Mouse (Mus musculus) CD4-positive helper T cell, adult 2 months (primary cell): ENCODE data around the gene Pbx1.

ENCODE experiments used
- DNase-seq: peaks from one replicate; pipeline ENCODE4 v3.0.0-alpha.2; 2012; ENCODE audit warnings: low read depth, missing footprints, low spot score

The Pbx1 gene

DNA sequence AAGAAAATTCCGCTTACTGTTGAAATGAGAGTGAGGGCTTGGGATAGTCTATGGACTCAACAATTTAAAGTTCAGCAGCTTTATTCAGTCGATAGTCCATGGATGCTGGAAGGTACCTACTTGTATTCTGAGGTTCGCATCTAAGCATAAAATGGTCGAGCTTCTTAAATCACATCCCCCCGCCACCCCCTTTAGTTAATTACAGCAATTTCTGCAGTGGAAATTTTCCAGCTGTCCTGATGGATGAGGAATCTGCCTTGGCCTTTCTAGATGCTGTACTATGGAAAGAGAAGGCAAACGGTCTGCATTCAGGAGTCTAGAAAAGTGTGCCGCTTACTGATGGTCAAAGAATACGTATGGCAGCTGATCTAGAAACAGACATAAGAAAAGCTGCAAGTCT, 262.3 kb downstream of the Pbx1 start:
- DNase-seq: no peak

DNA sequence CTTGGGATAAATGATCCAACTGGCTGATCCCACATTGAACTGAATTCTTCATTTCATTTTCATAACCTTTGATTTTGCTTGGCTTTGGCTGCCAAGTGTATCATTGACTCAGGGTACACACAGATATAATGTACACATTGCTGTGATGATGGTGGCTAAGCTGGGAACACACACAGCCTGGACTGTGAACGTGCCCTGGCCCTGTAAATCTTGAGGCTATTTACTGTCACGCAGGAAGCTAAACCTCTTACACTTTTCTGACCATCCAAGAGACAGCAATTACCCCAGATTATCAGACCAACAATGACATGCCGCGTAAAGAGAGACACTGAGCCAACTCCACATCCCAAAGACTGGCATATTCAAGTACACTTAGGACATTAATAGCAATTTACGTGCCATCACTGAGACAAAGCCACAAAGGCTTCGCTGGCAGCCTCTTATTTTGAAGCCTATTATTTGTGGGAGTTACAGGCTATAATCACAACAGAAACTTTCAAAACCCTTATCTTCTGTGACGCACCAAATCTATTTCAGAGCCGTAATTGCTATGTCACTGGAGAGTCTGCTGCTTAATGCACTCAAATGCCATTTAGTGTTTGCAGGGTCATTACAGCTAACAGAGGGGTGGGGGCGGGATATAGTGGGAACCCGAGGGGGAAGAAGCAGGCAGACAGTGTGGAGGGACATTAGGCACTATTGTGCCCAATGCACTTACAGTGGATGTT, 262.9 kb downstream of the Pbx1 start:
- DNase-seq: no peak

DNA sequence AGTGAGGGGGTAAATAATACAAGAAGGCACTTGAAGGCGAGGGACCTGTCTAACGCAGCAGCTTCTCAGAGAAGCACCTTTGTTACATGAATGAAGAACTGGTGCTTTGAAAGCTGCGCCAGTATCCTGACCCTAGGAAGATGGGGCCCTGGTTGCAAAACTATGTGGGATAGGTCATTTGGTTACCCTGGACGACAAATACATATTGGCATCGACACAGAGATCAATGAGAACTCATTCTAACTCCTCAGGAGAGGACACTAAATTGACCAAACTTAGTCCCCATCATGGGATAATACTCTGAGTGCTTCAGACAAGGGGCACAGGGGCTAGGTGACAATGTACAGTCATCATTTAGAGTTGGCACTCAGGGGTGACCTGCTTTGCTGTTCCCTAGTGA, 264.3 kb downstream of the Pbx1 start:
- no peak for DNase-seq

DNA sequence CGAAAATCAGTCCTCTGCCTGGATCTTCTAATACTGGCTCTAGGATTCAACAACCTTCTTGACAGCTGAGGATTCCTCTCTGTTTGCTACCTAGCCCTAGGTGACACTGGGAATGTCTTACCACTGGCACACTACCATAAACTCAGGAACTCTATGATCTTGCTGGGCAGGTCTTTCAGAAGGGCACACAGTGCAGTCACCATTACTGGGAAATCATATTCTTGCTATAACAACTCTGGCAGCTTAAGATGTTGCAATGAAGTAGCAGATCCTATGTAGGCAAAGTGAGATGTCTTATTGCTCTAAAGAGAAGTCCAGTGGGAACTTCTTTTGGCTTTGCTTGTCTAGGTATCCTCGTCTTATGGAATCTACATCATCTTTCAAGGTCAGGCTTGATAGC, 265.2 kb downstream of the Pbx1 start:
- DNase-seq: no peak

DNA sequence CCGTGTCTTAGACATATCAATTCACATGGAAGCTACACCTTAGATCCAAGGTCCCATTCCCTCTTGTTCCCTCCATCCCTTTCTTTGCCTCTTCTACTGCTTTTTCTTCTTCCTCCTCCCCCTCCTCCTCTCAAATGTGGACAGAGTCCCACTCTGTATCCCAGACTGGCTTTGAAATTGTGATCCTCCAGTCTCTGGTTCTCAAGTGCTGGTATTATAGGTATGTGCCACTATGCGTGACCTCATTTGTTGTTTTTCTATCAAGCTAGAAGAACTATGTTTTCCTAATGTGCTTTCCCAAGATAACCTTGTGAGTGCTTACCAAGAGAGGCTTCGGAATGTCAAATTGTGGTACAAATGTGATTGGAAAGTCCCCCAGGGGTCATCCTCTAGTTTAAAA, 267.1 kb downstream of the Pbx1 start:
- no peak for DNase-seq

DNA sequence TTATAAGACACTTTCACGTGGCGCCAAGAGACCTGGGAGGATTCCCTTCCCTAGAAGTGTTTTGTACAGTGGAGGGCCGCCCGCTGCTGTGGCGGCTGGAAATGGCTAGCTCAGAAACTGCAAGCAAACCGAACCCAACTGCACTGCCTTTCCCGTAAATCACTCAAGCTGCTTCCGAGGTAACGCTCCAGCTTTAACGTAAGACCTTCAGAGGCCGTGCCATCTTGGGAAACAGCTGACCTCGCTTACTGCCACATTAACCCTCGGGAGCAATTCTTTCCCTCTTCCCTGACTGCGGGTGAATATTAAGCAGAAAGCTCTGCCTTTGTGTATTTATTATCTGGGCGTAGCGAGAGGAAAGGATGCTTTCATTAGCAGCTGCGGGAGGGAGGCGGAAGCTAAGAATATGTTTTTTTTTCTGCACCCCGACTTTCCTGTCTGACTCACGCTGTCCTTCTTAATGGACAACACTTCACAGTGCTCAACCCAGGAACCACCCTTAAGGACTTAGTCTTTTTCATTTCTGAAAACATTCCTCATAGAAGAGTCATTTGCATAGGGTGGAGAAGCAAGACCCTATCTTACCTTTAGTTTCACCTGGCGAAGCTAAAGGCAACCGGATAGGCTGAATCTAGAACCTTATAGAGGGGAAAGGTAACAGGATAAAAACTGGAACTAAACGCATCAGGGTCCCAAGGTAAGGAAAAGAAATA, 268.4 kb downstream of the Pbx1 start:
- no peak for DNase-seq

DNA sequence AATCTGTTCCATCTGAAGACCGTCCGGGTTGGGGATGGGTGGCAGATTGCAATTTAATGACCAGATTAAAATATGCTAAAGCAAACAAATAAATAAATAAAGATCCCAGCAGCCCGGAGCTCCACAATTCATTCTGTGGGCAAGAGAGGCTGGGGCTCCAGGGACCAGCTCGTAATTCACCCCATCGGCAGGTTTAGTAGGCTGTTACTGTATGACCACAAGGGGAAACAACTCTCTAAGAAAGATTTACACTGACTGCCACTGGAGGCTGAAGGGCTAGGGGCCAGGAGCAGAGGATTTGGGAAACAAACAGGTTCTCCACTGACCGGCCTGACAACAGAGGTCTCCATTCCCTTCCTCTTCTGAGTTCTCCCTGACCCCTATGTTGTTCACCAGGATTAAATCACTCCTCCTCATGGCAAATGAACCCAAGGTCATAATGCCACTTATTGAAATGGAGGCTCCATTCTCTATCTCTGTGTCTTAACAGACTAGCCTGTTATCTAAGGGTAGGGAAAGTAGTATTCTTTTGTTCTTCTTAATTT, 292.9 kb downstream of the Pbx1 start:
- no peak for DNase-seq

DNA sequence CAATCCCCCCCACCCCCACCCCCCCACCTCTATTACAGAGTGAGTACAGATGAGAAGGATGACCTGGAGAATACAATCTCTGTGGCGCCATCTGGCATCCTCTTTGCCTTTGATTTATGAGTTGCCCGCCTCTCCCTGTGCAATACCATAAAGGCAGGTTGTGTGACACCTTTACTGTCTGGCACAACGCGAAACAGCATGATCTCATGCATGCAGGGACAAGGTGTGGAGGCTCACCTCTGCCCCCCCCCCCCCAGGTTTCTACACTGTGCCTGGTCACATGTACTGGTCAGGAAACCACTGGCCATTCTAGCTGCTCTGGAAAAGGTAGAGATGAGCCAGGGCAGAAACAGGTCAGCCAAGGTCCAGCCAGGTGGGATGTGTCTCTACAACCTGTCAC, 293.4 kb downstream of the Pbx1 start:
- no peak for DNase-seq

DNA sequence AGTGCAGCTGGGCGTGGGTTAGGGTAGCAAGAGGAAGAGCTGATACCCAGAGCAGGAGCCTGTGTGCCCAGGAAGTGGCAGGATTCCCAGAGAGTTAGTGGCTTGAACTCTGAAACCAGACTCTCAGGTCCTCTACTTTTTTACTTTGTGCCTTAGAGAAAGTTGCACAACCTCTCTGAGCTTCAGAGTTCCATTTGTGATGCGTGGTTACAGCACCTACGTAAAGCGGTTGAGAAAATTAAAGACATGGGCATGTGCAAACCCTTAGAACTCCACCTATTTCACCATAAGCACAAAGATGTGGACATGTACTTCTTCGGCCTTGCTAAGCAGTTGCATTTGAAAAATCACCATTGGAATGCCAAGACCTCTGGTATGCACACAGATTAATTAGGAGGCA, 294.2 kb downstream of the Pbx1 start:
- DNase-seq: no peak

DNA sequence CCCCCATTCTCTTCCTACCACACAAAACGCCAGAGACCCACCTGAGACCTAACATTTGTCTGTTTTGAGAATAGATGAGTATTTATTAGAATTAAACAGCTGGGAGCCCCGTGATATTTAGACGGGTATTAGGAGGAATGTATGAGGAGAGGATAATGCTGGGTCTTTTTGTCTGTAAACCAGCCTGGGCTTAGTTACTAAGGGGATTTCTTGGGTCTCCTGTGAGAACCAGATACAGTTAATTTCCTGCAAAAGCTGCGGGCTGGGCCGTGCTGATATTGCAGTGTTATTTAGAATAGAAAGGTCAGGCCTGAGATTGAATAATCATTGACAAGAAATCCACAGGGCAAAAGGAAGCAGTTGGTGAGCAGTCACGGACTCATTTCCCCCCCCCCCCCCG, 296.5 kb downstream of the Pbx1 start:
- DNase-seq: no peak

DNA sequence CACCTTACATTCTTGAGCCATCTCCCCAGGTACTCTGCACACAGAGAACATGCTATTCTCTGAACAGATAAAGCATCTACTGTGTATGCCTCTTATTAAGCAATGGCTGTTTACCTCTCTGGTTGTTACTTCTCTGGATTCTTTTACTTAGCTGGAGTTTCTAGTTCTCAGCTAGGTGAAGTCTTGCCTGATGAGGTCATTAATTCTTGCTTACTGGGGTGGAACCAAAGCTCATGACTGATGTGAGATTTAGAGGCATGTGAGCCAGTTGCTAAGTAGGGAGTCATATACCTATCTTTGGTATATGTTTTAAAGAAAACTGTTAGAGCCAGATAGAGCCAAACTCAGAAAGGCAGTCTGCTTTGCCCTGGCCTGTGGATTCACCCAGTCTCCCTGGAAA, 298.4 kb downstream of the Pbx1 start:
- DNase-seq: no peak

DNA sequence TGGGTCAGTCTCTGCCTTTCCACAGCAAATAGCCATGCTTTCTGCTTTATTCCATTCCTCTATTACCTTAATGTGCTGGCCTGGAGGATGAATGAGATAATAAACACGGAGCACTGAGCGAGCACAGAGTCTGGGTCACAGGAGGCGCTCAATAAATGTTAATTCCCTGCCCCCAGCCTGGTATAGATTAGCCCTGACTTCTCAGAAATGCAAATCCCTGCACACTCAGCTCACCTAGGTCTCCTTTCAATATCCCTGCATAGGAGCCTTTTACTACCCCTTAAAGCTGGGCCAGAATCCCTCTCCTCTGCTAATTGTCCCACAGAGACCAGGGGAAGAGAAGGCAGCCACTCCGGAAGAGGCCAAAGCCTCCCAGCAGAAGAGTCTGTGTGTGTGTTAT, 304.1 kb downstream of the Pbx1 start:
- DNase-seq: no peak

DNA sequence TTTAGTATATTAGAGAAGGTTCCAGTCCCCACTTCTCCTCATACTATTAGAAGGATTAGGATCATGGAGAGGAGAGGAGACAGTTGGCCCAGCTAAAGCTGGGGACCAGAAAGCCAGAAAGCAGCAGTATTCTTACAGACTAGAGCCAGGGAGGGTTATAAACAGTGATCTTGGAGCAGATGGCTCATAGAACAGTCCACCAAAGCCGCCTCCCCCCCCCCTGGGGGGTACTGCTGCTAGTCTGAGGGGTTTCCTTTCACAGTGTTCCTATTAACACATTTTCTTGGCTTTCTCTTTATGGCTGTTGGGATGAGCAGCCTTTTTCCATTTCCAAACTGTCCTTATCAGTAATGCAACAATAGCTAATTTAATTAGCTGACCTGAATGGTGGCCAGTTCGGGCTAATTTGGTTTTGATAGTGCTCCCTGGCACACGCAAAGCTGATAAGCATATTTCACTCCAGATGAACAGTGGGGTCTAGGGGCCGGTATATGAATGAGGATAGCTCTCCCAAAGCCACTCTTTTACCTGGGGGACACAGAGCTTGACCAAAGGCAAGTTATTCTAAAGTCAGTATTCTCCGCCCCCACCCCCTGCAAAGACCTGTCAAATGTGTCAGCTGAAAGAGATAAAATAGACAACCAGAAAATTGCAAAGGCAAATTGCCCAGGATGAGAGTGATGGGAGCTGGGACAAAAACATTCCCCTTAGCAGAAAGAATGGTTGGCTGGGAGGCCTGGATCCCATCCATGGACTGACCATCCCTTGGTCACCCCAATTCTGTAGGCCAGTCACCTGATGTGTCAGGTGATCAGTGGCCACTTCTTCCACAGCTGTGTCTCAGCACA, 307.2 kb downstream of the Pbx1 start:
- no peak for DNase-seq

DNA sequence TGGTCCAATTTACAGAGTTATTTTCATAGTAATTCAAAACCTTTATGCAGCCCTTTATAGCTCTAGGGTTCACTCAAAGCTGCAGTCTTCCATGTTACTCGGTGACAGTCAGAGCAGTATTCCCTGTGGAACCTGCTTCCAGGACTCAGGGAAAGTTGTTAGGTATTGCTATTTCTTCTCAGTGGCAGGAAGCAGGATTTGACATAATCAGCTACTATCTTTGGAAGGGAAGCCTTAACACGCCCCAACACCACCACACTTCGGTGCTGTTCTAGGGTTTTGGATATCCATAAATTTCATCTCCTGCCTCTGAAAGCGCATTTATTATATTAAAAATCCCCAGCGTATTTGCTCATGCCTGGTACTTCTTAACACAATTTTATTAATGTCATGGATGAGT, 314.0 kb downstream of the Pbx1 start:
- DNase-seq: no peak

DNA sequence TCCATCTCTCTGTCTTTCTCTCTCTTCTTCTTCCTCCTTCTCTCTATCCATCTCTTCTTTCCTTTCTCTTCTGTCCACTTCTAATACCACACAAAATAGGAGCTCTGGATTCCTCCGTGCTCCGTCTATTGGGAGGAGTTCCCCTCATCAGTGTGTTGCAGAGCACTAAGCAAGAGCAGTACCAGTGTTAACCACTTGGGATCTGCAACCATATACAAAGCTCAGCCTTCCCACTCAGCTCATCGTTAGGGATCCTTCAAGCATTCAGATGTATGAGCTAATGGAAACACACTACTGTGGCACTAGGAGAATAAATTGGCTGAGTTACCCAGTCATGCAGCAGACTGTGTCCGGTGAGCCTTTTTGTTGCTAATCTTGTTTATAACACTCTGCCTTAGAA, 314.7 kb downstream of the Pbx1 start:
- DNase-seq: no peak

DNA sequence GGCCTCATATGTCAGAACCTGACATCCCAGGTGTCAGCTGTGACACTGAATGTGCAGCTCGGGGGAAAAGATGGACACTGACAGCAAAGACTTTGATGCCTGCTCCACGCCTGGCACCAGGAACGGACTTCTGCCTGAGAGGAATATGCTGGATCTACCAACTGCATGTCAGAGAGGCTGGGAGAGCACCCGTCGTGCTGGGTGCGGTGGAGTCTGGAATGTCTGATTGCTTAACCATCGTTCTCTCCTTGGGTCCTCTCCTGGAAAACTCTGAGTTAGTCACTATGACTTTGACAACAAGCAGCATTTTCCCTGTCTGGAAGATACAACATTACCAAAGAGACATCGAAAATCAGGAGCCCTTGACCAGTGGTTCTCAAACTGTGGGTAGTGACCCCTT, 322.3 kb downstream of the Pbx1 start:
- no peak for DNase-seq

DNA sequence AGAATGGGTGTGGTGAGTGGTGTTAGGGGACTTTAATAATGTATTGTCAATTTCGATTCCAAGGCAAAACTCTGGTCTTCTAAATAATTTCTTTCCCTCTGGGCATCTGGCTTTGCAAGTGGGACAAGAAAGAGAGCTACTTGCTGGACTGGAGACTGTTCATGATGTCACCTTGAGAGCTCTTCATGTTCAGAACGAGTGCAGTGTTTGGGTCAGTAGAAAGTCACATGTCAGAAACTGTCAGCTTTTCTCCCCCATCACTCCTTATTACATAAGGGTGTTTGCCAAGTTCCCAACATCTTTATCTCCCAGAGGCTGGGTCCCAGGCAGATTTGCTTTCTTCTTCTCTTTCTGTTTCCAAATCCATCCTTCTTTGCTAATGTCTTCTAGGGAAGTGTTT, 328.2 kb downstream of the Pbx1 start:
- no peak for DNase-seq

DNA sequence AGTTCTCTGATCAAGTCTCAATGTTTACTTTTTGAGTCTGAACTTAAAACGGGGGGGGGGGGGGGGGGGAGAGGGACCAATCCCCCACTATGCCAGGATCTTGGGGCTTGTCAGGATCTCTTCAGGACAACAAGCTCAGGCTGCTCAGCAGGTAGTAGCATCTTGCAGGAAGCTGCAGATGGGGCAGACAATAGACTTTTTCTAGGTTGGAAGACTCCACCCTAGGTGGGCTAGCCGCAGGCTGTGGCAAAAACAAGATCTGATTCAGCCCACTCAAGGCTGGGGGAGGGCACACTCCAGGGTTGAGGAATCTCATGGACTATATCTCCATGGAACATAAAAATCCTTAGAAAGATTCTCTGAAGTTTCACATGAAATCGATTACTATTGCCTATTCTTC, 330.6 kb downstream of the Pbx1 start:
- no peak for DNase-seq

DNA sequence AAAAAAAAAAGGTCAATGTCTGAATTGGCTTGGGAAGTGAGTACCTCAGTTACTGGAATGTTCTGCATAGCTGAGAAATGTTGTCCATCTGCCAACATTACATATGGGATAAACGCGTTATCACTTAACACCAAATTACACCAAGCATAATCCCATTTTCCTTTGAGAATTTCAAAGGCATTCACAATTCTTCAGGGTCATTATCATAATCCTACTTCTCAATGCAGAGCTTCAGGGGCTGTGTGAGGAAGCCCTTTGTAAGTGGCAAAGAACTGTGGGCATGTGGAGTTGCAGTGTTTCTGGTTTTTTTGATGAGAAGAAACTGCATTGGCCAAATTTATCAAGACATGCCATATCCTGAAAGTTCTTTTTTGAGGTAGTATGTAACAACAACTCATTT, 333.3 kb downstream of the Pbx1 start:
- no peak for DNase-seq

DNA sequence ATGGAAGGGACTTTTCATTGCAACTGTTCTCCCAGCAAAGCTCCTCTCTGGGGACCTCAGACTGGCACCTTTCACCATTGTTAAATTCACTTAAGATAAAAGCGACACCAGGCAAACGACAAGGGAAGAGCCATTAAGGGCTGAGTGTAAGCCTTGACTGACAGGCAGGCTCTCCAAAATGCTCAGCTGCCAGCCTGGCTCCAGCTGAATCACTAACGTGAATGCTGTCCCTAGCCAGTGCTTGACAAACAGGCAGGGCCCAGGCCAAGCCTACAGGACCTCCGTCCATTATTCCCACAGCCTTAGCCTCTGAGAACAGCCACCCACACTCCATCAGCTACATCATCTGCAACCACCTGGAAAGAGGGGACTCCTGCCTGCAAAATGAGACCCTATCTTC, 337.4 kb downstream of the Pbx1 start:
- no peak for DNase-seq

DNA sequence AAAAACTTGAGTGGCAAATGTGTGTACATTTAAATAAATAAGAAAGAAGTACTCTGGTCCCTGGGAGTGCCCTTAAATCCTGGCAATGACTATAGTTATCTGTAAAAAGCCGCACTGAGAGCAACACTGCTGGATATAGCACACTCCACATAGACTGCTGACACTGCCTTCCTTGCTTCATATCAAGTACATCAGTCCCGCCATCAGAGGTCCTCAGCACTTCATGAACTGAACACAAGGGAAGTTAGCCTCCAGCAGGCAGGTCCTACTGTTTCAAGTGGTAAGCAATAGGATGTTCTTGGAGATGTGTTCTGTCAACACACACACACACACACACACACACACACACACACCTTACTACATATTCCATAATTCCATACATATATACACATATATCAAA, 339.0 kb downstream of the Pbx1 start:
- DNase-seq: no peak

DNA sequence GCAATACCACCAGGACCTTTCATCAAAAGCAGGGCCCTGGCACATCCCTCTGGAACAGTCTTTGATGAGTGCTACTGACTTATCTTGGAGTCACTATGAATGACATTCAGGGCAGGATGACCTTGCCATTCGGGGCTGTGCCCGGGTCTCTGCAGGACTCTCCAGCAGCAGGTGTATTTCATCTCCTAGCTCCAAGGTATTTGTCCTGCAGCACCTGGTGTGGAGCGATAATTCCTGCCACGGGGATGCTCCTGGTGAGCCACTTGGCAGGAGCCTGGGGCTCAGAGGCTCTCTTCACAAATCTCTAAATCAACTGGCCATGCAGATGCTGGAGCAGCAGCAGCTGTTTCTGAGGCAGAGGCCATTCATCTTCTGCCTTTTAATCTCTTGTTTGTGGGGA, 340.4 kb downstream of the Pbx1 start:
- no peak for DNase-seq
